8 mouse cellular contexts compared by ENCODE assay signal in genomic region chr8:80880196-80881106, GRCm38 (mm10). TPM values are rescaled to one million over a fixed set of nuclear protein-coding genes. Genes with fewer than 3 reads are reported as not detected.
DNase-seq lines count a peak whose midpoint lies in the region; ATAC-seq lines count a peak whose summit lies in the region.

Gene Gab1, minus strand, starts transcription at chr8:80880519.

- peak within 1 kb of the TSS; percentile 92 for H3K4me3 ChIP-seq in lung, embryonic 15.5 days

- H3K9me3 ChIP-seq in lung, embryonic 15.5 days = no peaks in the 10 kb centered on the region

- peak; percentile 94 for DNase-seq in WW6 (ENCODE audit: low read depth, low spot score)
- peak; percentile 92 to 95 for DNase-seq in cerebellum, postnatal 10 days
- peak; percentile 88 to 89 for DNase-seq in frontal cortex, postnatal 10 days (ENCODE audit: low spot score in 2 of 2)
- DNase-seq in layer of hippocampus, postnatal 10 days (ENCODE audit: low spot score in 2 of 2) = peak; percentile 88 to 90
- DNase-seq in ovary, postnatal 14 days (ENCODE audit: low spot score) = peak; percentile 91
- peak; percentile 54 to 66 for DNase-seq in thymus, postnatal 36 days

- no peaks in the 10 kb centered on the region for H3K36me3 ChIP-seq in lung, embryonic 15.5 days

- peak; percentile 76 to 82 for ATAC-seq in hematopoietic stem cell, adult 5-6 weeks (replicated peaks in 1 of 2; ENCODE audit: insufficient read depth in 1 of 2, low FRiP score in 2 of 2, low TSS enrichment in 1 of 2, low read depth in 1 of 2, poor library complexity in 2 of 2, severe bottlenecking in 2 of 2)
- ATAC-seq in lung, embryonic 15.5 days (ENCODE audit: borderline replicate concordance, extremely low read depth, low FRiP score, low TSS enrichment) = peak; percentile 96

- H3K4me2 ChIP-seq in lung, embryonic 15.5 days = peak within 1 kb of the TSS; percentile 76

- H3K4me1 ChIP-seq in lung, embryonic 15.5 days = peaks cover 28% of the 10 kb centered on the region

- H3K27me3 ChIP-seq in lung, embryonic 15.5 days = no peaks in the 10 kb centered on the region

- WGBS in lung, embryonic 15.5 days = under 1% methylated on average over 56 of the region's 70 CpGs

- peak within 1 kb of the TSS; percentile 95 for H3K9ac ChIP-seq in lung, embryonic 15.5 days

- peak within 1 kb of the TSS; percentile 100 for H3K27ac ChIP-seq in lung, embryonic 15.5 days

RNA-seq across cellular contexts. Expression of gene Gab1, which starts in this region (rescaled TPM):
- 9.5 and 9.8 TPM in 2 replicates for total RNA-seq in hematopoietic stem cell, adult 5-6 weeks (2017)
- total RNA-seq in layer of hippocampus, postnatal 10 days (2021) = 10 to 100 TPM; 17.4 to 18.6 TPM
- polyA plus RNA-seq in lung, embryonic 15.5 days (2015; fragmentation: Nextera tagmentation; extraction: Ambion mirVana) = 20.2 and 22.2 TPM in 2 replicates

Comparison
In these comparisons a context has a peak if more than half of its experiments do, and no peak if none do; other contexts are left out.
1. Peak in every context shown above with its lines: DNase-seq, ATAC-seq, H3K4me3 ChIP-seq and H3K27ac ChIP-seq.